Mouse (Mus musculus): ENCODE results near the gene Gm5767. TPM values are rescaled to one million over a fixed set of nuclear protein-coding genes. Genes with fewer than 3 reads are reported as not detected.

The Gm5767 gene
- under 1 TPM in 1 of 2 experiments, not detected in 1; 0.49 TPM for total RNA-seq (2021)
- long read RNA-seq, experiment 1: 0 reads
- long read RNA-seq, experiment 2: 0 reads

- no peak for DNase-seq (ENCODE audit: low spot score in 2 of 2)
These were observed at the start of gene Gm5767 for GRCm38 (mm10) chr16:8680470-8680869. Gene Gm5767 (plus strand): TSS chr16:8680770.

GRCm38 (mm10) chr16:8631428-8631827, 49.1 kb upstream of the Gm5767 start:
- DNase-seq (ENCODE audit: low spot score in 2 of 2): no peak

- no peak for DNase-seq (ENCODE audit: low spot score in 2 of 2)
These were observed 43.7 kb upstream of the Gm5767 start for GRCm38 (mm10) chr16:8636867-8637216.

GRCm38 (mm10) chr16:8637217-8638051, 43.1 kb upstream of the Gm5767 start, which contains the start of the genes Pmm2 and Tmem186:
Gene Pmm2 (plus strand): TSS chr16:8637674.
Gene Tmem186 (minus strand): TSS chr16:8637712.
- DNase-seq (ENCODE audit: low spot score in 2 of 2): peak; percentile 49 to 83

DNA sequence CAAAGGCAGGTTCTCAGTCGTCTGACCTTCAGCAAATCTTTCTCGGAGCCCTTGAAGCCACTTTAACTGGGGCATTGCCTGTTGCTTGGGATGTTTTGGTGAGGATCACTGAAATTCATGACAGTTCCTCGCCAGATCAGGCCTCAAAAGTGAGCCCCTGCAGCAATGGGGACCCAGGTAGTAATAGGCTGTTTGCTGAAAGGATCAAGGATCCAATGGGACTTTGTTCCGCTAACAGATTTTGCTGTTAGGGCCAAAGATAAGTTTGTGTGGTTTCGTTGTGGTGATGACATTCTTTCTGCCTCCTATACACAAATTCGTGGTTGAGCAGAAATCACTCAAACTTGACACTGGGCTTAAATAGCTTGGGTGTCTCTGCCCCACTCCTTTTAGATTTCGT, 42.4 kb upstream of the Gm5767 start:
- DNase-seq (ENCODE audit: low spot score in 2 of 2): no peak

DNA sequence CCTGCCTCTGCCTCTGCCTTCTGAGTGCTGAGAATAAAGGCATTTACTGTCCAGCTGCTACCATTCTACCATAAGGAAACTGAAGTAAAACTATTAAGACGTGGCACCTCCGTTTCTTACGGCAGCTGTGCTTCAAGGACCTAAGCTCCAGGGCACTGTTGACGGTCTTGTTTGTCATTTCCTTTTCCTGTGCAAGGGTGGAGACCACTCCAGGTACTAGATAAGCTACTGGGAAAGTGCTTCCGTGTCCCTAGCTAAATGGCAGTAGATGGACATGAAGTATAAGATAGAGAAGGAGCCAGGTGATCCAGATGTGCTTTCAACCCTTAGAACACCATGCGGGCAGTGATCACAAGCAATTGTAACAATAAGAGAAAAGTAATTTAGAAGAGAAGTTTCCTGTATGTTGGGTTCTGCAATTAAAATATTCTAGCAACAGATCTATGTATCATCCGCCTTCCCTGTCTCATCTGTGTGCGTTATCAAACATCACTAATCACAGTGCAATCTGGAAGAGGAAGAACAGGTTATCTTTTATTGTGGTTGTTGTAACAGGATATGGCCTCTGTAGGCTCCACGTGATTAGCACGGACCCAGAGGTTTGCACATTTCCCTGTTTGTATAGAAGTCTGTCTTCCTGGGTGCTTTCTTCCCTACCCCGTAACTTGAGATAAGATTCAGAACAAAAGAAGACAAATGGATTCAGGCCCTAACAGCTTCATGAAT, 40.9 kb upstream of the Gm5767 start:
- no peak for DNase-seq (ENCODE audit: low spot score in 2 of 2)

- DNase-seq (ENCODE audit: low spot score in 2 of 2): no peak
These were observed 36.7 kb upstream of the Gm5767 start for GRCm38 (mm10) chr16:8643855-8644254.

GRCm38 (mm10) chr16:8645546-8645945, 35.0 kb upstream of the Gm5767 start:
- DNase-seq (ENCODE audit: low spot score in 2 of 2): no peak

GRCm38 (mm10) chr16:8650007-8650406, 30.6 kb upstream of the Gm5767 start:
- no peak for DNase-seq (ENCODE audit: low spot score in 2 of 2)

GRCm38 (mm10) chr16:8655108-8655507, 25.5 kb upstream of the Gm5767 start:
- DNase-seq (ENCODE audit: low spot score in 2 of 2): no peak

- no peak for DNase-seq (ENCODE audit: low spot score in 2 of 2)
These were observed 25.0 kb upstream of the Gm5767 start for GRCm38 (mm10) chr16:8655599-8655998.

DNA sequence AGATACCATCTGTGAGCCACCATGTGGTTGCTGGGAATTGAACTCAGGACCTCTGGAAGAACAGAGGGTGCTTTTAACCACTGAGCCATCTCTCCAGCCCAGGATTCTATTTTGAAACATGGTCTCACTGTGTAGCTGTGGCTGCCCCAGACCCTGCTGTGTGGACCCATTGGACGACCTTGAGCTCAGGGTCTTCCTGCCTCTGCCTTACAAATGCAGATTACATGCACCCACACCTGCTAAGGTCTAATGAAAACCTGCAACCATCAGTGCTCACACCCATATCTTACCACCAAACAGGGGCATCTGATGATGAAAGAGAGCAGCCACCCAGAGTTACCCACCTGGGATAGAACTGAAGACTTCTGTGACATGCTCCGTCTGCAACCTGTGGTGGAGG, 24.3 kb upstream of the Gm5767 start:
- DNase-seq (ENCODE audit: low spot score in 2 of 2): no peak

- no peak for DNase-seq (ENCODE audit: low spot score in 2 of 2)
These were observed 22.2 kb upstream of the Gm5767 start for GRCm38 (mm10) chr16:8658349-8658748.

- no peak for DNase-seq (ENCODE audit: low spot score in 2 of 2)
These were observed 21.8 kb upstream of the Gm5767 start for GRCm38 (mm10) chr16:8658764-8659163.

GRCm38 (mm10) chr16:8663022-8663421, 17.5 kb upstream of the Gm5767 start:
- no peak for DNase-seq (ENCODE audit: low spot score in 2 of 2)

GRCm38 (mm10) chr16:8663606-8664539, 16.7 kb upstream of the Gm5767 start:
- DNase-seq (ENCODE audit: low spot score in 2 of 2): no peak

DNA sequence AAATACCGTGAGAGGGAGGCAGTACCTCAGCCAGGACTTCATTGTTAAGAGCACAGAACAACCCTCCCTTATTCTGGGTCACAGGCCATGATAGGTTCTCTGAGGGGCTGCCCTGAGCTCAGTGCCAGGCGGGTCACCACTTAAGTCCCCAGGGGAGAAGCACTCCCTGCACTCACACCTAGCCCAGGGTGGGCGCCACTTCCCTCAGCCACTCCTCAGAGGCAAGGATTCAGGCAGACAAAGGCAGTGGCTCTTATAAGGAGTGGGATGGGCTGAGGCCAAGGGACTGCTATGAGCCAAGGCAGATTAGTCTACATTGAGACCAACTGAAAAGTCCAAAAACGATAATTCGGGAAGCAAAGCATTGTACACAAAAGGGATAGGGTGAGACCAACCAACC, 15.2 kb upstream of the Gm5767 start:
- no peak for DNase-seq (ENCODE audit: low spot score in 2 of 2)

- no peak for DNase-seq (ENCODE audit: low spot score in 2 of 2)
These were observed 14.1 kb upstream of the Gm5767 start for GRCm38 (mm10) chr16:8666452-8666851.

DNA sequence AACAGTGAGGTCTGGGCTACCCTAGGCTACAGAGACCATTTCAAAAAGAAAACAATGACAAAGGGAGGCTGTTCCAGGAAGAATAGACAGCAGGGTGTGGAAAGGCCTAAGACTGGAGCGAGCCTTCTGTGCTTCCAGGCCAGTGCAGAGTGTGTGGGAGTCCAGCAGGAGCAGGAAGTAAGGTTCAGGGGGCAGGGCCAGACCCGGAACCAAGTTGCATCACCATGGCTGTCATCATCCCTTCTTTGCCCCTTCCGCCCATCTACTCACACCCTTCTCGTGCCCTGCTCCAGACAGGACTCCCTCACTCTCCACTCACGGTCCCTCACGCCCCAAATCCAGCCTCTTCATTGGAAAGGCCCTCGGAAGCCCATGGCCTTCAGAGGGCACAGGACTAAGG, 13.3 kb upstream of the Gm5767 start:
- DNase-seq (ENCODE audit: low spot score in 2 of 2): no peak

DNA sequence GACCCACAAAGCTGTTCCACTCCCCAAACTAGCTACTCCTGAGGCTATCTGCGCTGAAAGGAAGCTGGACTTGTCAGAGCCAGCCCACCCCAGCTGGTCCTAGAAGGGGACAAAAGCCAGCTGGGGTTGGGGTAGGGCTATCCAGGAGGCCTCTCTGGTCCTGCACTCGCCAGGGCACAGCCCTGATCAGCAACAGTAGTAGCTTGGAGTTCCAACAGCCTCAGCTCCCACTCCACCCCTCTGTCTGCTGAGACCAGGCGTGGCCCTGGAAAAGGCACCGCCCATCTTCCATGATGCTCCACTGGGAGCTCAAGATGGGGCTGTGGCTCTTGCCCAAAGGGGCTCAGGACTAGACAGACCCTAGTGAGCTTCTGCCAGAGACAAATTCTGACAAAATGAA, 12.8 kb upstream of the Gm5767 start:
- DNase-seq (ENCODE audit: low spot score in 2 of 2): no peak

DNA sequence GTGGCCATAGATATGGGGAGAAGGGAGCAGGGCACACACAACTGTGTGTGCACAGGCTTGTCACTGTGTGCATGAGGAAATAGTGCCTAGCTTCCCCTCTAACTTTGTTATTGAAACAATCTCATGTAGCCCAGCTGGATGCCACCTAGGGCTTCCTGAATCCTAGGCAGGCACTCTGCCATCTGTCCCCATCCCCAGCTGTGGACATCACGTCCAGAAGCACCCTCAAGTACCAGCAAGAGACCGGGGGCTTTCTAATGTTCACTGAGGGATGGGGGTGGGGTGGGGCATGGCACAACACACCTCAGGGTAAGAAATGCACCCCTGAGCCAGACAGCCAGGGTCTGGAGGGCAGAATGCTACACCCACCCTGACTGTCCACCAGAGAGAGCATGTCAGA, 12.2 kb upstream of the Gm5767 start:
- DNase-seq (ENCODE audit: low spot score in 2 of 2): no peak
